17 mouse cellular contexts compared by ENCODE assay signal in the genomic region with DNA sequence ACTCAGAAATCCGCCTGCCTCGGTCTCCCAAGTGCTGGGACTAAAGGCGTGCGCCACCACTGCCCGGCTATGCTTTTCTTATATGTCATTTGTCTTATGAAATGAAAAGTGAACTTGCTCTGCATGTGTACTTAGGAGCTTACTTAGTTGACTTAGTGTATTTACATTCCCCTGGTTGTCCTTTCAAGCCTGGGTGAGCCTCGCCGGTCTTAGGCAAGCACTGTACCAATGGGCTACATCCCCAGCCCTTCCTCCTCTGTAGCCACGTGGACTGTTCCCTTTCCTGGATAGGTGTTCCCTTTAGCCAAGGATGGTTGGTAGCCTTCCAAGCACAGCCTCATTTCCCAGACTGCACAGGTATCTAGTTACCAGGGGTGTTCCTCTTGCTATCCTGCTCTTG. TPM values are rescaled to one million over a fixed set of nuclear protein-coding genes. Genes with fewer than 3 reads are reported as not detected.
DNase-seq lines count a peak whose midpoint lies in the region; ATAC-seq and TF ChIP-seq lines count a peak whose summit lies in the region.
"Had no signal": no experiment of that assay in that cellular context is flagged by ENCODE, and none has a peak within 500 bp of the region (broad histone marks: within the 10 kb centered on the region; RNA-seq: fewer than 3 reads in every experiment).

No protein-coding gene starts in this region.

- 0 out of 2 replicates have a peak, but pooled peaks have one; percentile 11 for TF ChIP-seq EP300 in ES-Bruce4 (IDR thresholded peaks at IDR 0.05; ENCODE audit: insufficient read depth, low read depth, low read length)

- no peak overlapping the region for H3K4me3 ChIP-seq in ES-Bruce4 (ENCODE audit: low read depth, low read length)
- H3K4me3 ChIP-seq in liver, embryonic 13.5 days (replicated peaks), result no peak overlapping the region
- H3K4me3 ChIP-seq: limb, embryonic 12.5 days; midbrain, embryonic 15.5 days; neural tube, embryonic 15.5 days had no signal

- H3K4me1 ChIP-seq in ES-Bruce4 (ENCODE audit: control insufficient read depth, insufficient read depth, low read length), result peaks cover 6% of the 10 kb centered on the region
- H3K4me1 ChIP-seq in liver, embryonic 13.5 days (replicated peaks), result no peaks in the 10 kb centered on the region; the same call in 1 of the 2 replicates
- H3K4me1 ChIP-seq: limb, embryonic 12.5 days; midbrain, embryonic 15.5 days; neural tube, embryonic 15.5 days had no signal

- TF ChIP-seq POLR2A in ES-Bruce4 (IDR thresholded peaks at IDR 0.05; ENCODE audit: insufficient read depth, low read length), result no peak

- DNase-seq in gastrocnemius, adult 18-20 months (ENCODE audit: low spot score), result peak; percentile 20
- no peak for DNase-seq in gastrocnemius, postnatal 4 days (ENCODE audit: low spot score in 2 of 2)
- no peak for DNase-seq in liver, embryonic 13.5 days
- DNase-seq in lung, postnatal 14 days, result peak; percentile 35
- no peak for DNase-seq in cerebellum, postnatal 10 days
- DNase-seq: cerebellum, postnatal 25 days; heart, postnatal 4 days; right cerebral cortex, postnatal 25 days had no signal

- H3K27me3 ChIP-seq in ES-Bruce4 (ENCODE audit: control insufficient read depth, insufficient read depth, low read length, poor library complexity, severe bottlenecking), result no peaks in the 10 kb centered on the region
- no peaks in the 10 kb centered on the region for H3K27me3 ChIP-seq in liver, embryonic 13.5 days
- H3K27me3 ChIP-seq: midbrain, embryonic 15.5 days; neural tube, embryonic 15.5 days had no signal

- H3K36me3 ChIP-seq in ES-Bruce4 (ENCODE audit: control insufficient read depth, insufficient read depth, low read length, poor library complexity, severe bottlenecking), result no peaks in the 10 kb centered on the region
- peaks cover 5% of the 10 kb centered on the region; the same call in 1 of the 2 replicates for H3K36me3 ChIP-seq in liver, embryonic 13.5 days

- H3K9me3 ChIP-seq in ES-Bruce4 (replicated peaks; ENCODE audit: control insufficient read depth, insufficient read depth, low read length, poor library complexity, severe bottlenecking), result no peaks in the 10 kb centered on the region
- H3K9me3 ChIP-seq in liver, embryonic 13.5 days (replicated peaks), result no peaks in the 10 kb centered on the region
- H3K9me3 ChIP-seq: limb, embryonic 12.5 days; midbrain, embryonic 15.5 days; neural tube, embryonic 15.5 days had no signal

- TF ChIP-seq CTCF in ES-Bruce4 (IDR thresholded peaks at IDR 0.05; ENCODE audit: low read depth, low read length), result no peak

- no peak overlapping the region for H3K4me2 ChIP-seq in liver, embryonic 13.5 days
- H3K4me2 ChIP-seq: limb, embryonic 12.5 days; midbrain, embryonic 15.5 days; neural tube, embryonic 15.5 days had no signal

- WGBS in liver, embryonic 13.5 days (ENCODE audit: insufficient replicate concordance), result 62% methylated on average over 8 of the region's 8 CpGs

- H3K27ac ChIP-seq in ES-Bruce4 (ENCODE audit: insufficient read depth, low read length), result peak overlapping the region; percentile 16
- H3K27ac ChIP-seq in liver, embryonic 13.5 days, result peak overlapping the region; percentile 43; the same call in 1 of the 2 replicates
- H3K27ac ChIP-seq: limb, embryonic 12.5 days; midbrain, embryonic 15.5 days; neural tube, embryonic 15.5 days had no signal

- peak; percentile 57 for ATAC-seq in liver, embryonic 13.5 days (ENCODE audit: low read depth)
- no peak for ATAC-seq in megakaryocyte progenitor cell, adult 5-6 weeks (replicated peaks; ENCODE audit: poor library complexity)
- no peak for ATAC-seq in erythroid progenitor cell, adult 5-6 weeks (replicated peaks; ENCODE audit: low FRiP score, poor library complexity, severe bottlenecking)
- ATAC-seq: inflammation-experienced regulatory T-cells, adult 6 months; midbrain, embryonic 15.5 days had no signal

- H3K9ac ChIP-seq in ES-Bruce4 (ENCODE audit: low read depth, poor library complexity, severe bottlenecking), result no peak overlapping the region
- H3K9ac ChIP-seq in liver, embryonic 13.5 days, result no peak overlapping the region
- H3K9ac ChIP-seq: limb, embryonic 12.5 days; midbrain, embryonic 15.5 days; neural tube, embryonic 15.5 days had no signal

RNA-seq across cellular contexts. Expression of gene Fam25c, which starts 6.2 kb away (rescaled TPM):
- total RNA-seq in gastrocnemius, adult 18-20 months (2021), result not detected
- not detected for total RNA-seq in gastrocnemius, postnatal 4 days (2021)
- polyA plus RNA-seq in ES-Bruce4 (2011; ENCODE audit: insufficient read depth, insufficient read length, low read depth, missing spikeins), result 3.5 and 5.7 TPM in 2 replicates
- not detected in 2 replicates for polyA plus RNA-seq in liver, embryonic 13.5 days (2015; fragmentation: Nextera tagmentation; extraction: Ambion mirVana)
- not detected in 2 replicates for total RNA-seq in megakaryocyte progenitor cell, adult 5-6 weeks (2015)
- not detected in 2 replicates for total RNA-seq in megakaryocyte progenitor cell, adult 5-6 weeks (2017)
- not detected in 2 replicates for total RNA-seq in erythroid progenitor cell, adult 5-6 weeks (2015; ENCODE audit: low replicate concordance)
- total RNA-seq in erythroid progenitor cell, adult 5-6 weeks (2017; ENCODE audit: low replicate concordance), result not detected in 2 replicates
- total RNA-seq: heart, postnatal 4 days; layer of hippocampus, postnatal 14 days; MEL had no signal
- polyA plus RNA-seq: inflammation-experienced regulatory T-cells, adult 6 months; limb, embryonic 12.5 days; midbrain, embryonic 15.5 days; neural tube, embryonic 15.5 days had no signal

RNA-seq across cellular contexts. Expression of gene Sncg, which starts 25.6 kb away (rescaled TPM):
- total RNA-seq in gastrocnemius, adult 18-20 months (2021), result 10 to 100 TPM in 1 of 2 experiments, 1 to 10 TPM in 1; 7.7 to 19.1 TPM
- total RNA-seq in gastrocnemius, postnatal 4 days (2021), result 10 to 100 TPM in 1 of 2 experiments, 1 to 10 TPM in 1; 7.9 to 18.7 TPM
- polyA plus RNA-seq in ES-Bruce4 (2011; ENCODE audit: insufficient read depth, insufficient read length, low read depth, missing spikeins), result 2.2 and 3.2 TPM in 2 replicates
- polyA plus RNA-seq in liver, embryonic 13.5 days (2015; fragmentation: Nextera tagmentation; extraction: Ambion mirVana), result 0.28 and 0.52 TPM in 2 replicates
- total RNA-seq in megakaryocyte progenitor cell, adult 5-6 weeks (2015), result not detected in 2 replicates
- not detected in 2 replicates for total RNA-seq in megakaryocyte progenitor cell, adult 5-6 weeks (2017)
- not detected in 2 replicates for total RNA-seq in erythroid progenitor cell, adult 5-6 weeks (2015; ENCODE audit: low replicate concordance)
- not detected in 2 replicates for total RNA-seq in erythroid progenitor cell, adult 5-6 weeks (2017; ENCODE audit: low replicate concordance)
- total RNA-seq: MEL had no signal
- polyA plus RNA-seq: inflammation-experienced regulatory T-cells, adult 6 months had no signal

RNA-seq across cellular contexts. Expression of gene Mmrn2, which starts 26.3 kb away (rescaled TPM):
- total RNA-seq in gastrocnemius, adult 18-20 months (2021), result 10 to 100 TPM in 1 of 2 experiments, 1 to 10 TPM in 1; 8.9 to 12.6 TPM
- 10 to 100 TPM; 17.4 to 17.5 TPM for total RNA-seq in gastrocnemius, postnatal 4 days (2021)
- 1.3 and 1.7 TPM in 2 replicates for polyA plus RNA-seq in ES-Bruce4 (2011; ENCODE audit: insufficient read depth, insufficient read length, low read depth, missing spikeins)
- 2.6 and 3.0 TPM in 2 replicates for polyA plus RNA-seq in liver, embryonic 13.5 days (2015; fragmentation: Nextera tagmentation; extraction: Ambion mirVana)
- total RNA-seq in megakaryocyte progenitor cell, adult 5-6 weeks (2015), result not detected in 2 replicates
- not detected in 2 replicates for total RNA-seq in megakaryocyte progenitor cell, adult 5-6 weeks (2017)
- total RNA-seq in erythroid progenitor cell, adult 5-6 weeks (2015; ENCODE audit: low replicate concordance), result not detected in 2 replicates
- 0.26 TPM in 1 of 2 replicates, not detected in the other for total RNA-seq in erythroid progenitor cell, adult 5-6 weeks (2017; ENCODE audit: low replicate concordance)

RNA-seq across cellular contexts. Expression of gene Glud1, which starts 38.5 kb away (rescaled TPM):
- 100 to 1,000 TPM; 117 to 119 TPM for total RNA-seq in gastrocnemius, adult 18-20 months (2021)
- 100 to 1,000 TPM; 133 to 135 TPM for total RNA-seq in gastrocnemius, postnatal 4 days (2021)
- polyA plus RNA-seq in ES-Bruce4 (2011; ENCODE audit: insufficient read depth, insufficient read length, low read depth, missing spikeins), result 285 and 305 TPM in 2 replicates
- polyA plus RNA-seq in liver, embryonic 13.5 days (2015; fragmentation: Nextera tagmentation; extraction: Ambion mirVana), result 127 and 130 TPM in 2 replicates
- total RNA-seq in megakaryocyte progenitor cell, adult 5-6 weeks (2015), result 182 and 187 TPM in 2 replicates
- 118 and 134 TPM in 2 replicates for total RNA-seq in megakaryocyte progenitor cell, adult 5-6 weeks (2017)
- total RNA-seq in erythroid progenitor cell, adult 5-6 weeks (2015; ENCODE audit: low replicate concordance), result 38.6 and 46.5 TPM in 2 replicates
- 16.0 and 21.9 TPM in 2 replicates for total RNA-seq in erythroid progenitor cell, adult 5-6 weeks (2017; ENCODE audit: low replicate concordance)

RNA-seq across cellular contexts. Expression of gene Shld2, which starts 38.7 kb away (rescaled TPM):
- 10 to 100 TPM; 10.0 to 12.9 TPM for total RNA-seq in gastrocnemius, adult 18-20 months (2021)
- total RNA-seq in gastrocnemius, postnatal 4 days (2021), result 10 to 100 TPM in 1 of 2 experiments, 1 to 10 TPM in 1; 9.2 to 13.0 TPM
- 26.7 and 32.5 TPM in 2 replicates for polyA plus RNA-seq in ES-Bruce4 (2011; ENCODE audit: insufficient read depth, insufficient read length, low read depth, missing spikeins)
- 7.2 and 8.0 TPM in 2 replicates for polyA plus RNA-seq in liver, embryonic 13.5 days (2015; fragmentation: Nextera tagmentation; extraction: Ambion mirVana)
- total RNA-seq in megakaryocyte progenitor cell, adult 5-6 weeks (2015), result 7.9 and 13.2 TPM in 2 replicates
- total RNA-seq in megakaryocyte progenitor cell, adult 5-6 weeks (2017), result 13.3 and 14.2 TPM in 2 replicates
- 0.42 and 6.5 TPM in 2 replicates for total RNA-seq in erythroid progenitor cell, adult 5-6 weeks (2015; ENCODE audit: low replicate concordance)
- total RNA-seq in erythroid progenitor cell, adult 5-6 weeks (2017; ENCODE audit: low replicate concordance), result 0.83 and 6.9 TPM in 2 replicates

Comparison
In these comparisons a context has a peak if more than half of its experiments do, and no peak if none do; other contexts are left out.
1. DNase-seq: peak in gastrocnemius, adult 18-20 months (single experiment) and lung, postnatal 14 days (single experiment); none in gastrocnemius, postnatal 4 days (0 of 2), liver, embryonic 13.5 days (single experiment) and cerebellum, postnatal 10 days (0 of 2).
2. RNA of gene Sncg, which starts 25.6 kb away (total RNA-seq): 7.7 to 19.1 TPM in gastrocnemius, adult 18-20 months and 7.9 to 18.7 TPM in gastrocnemius, postnatal 4 days; not detected in megakaryocyte progenitor cell, adult 5-6 weeks and not detected in erythroid progenitor cell, adult 5-6 weeks; every median in the first group is over 4 times any median in the second.
3. RNA of gene Mmrn2, which starts 26.3 kb away (total RNA-seq): 17.4 to 17.5 TPM in gastrocnemius, postnatal 4 days and 8.9 to 12.6 TPM in gastrocnemius, adult 18-20 months; not detected in megakaryocyte progenitor cell, adult 5-6 weeks and 0.26 TPM in erythroid progenitor cell, adult 5-6 weeks; every median in the first group is over 4 times any median in the second.